Mouse (Mus musculus) liver, postnatal 0 days (tissue): Measurements from ENCODE around the gene Kdm8.

Source experiments
- CTCF ChIP-seq: sonication (generic); IDR thresholded peaks from 2 replicates; pipeline ENCODE4 v1.5.1; 2016; ENCODE audit warnings: antibody characterized with exemption, low read depth
- EP300 ChIP-seq: IDR thresholded peaks from 2 replicates; pipeline ENCODE4 v1.6.1; 2016; ENCODE audit warnings: antibody characterized with exemption, low read depth, mild to moderate bottlenecking

DNA sequence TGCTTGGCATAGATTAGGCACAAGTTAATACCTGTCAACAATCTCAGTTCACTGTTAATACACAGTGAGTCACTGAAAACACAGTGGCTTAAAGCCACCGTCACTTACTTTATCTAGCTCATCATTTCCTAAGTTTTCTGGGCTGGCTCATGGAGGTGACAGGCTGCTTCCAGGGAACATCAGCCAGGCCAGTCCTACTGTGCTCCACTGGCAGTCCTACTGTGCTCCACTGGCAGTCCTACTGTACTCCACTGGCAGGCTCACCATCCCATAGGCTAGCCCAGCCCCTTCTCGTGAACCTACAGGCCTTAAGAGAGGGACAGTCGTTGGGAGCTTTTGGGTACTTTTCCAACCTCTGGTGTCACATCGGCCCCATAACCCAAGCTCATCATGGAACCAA is 28.7 kb upstream of the Kdm8 start:
- TF ChIP-seq CTCF (no peak), EP300 (no peak)
